Mouse (Mus musculus) lung, postnatal 25 days (tissue): ENCODE measurements at regions not wholly inside any gene's neighbourhood (a gene's known extent, or its start where the extent isn't known, plus 50 kb on each side); places are given as distances from the start of the nearest gene placed in this dataset.
"Not testable (repeated sequence)": the region's sequence is repeated elsewhere in the genome, so short reads cannot be mapped to it uniquely, and the experiment has no call there.

ENCODE experiments used
- DNase-seq: peaks from one replicate; pipeline ENCODE4 v3.0.0; 2022; ENCODE audit warnings: low spot score

DNA sequence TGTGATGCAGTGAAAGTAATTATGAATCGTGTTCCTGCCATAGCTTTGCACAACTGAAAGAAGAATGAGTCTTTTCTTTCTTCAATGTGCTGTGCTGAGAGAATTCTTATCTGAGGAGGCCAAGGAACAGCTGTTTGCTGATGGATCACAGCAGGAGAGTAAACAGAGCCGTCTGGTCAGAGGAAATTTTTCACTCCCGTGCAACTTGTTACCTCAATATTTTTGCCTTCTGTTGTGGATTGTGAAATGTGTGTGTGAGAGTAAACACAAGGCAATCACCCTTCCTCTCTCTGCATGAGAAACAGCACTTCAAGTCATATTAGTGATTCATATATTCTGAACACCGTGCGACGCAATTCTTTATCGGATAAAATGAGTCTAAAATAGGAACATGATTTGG is 171.9 kb downstream of the Epm2a start:
- DNase-seq, result peak; percentile 48

DNA sequence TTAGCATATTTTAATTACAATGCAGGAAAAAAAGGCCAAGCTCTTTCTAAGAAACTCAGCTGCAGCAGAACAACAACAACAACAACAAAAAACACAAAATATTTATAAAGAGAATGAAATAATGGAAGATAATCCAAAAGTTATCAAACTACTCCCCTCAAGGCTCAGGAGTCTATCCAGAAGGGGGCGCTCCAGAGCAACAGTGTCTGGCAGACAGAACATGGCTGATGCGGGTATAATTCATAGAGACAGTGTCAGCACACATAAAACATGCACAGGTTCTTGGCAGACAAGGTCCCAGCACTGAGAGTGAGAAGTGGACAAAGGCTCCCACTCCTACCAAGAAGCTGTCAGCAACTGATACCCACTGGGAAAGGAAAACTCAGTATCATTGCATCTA is 173.9 kb downstream of the Epm2a start:
- DNase-seq, result no peak

DNA sequence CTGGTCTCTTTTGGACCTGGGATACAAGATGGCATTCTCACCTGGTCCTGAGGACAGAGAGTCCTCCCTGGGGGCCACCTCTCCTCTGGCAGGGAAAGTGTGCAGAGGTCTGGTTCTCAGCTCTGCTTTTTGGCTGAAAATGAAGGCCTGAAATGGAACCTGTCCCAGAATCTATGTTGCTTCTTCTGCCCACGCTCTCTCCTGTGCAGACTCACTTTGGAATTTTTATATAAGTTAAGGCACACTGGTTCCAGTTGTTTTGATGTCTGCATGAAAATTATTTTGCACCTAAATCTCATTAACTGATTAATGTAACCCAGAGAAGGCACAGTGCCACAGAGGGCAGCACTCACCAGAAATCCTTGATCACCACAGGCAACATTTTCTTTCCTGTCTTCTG is 188.1 kb downstream of the Epm2a start:
- no peak for DNase-seq

DNA sequence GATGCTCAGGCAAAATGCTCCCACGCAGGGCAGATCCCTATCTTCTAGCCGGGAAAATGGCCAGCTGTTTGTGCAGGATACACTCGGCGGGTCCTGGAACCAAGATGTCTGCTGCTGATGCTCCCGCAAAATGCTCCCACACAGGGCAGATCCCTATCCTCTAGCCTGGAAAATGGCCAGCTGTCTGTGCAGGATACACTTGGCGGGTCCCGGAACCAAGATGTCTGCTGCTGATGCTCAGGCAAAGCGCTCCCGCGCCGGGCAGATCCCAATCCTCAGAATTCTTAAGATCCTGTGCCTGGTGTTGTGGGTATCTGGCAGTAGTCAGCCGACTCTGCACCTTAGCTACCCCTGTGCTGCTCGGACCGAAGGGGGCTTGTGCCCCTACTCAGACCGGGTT is 212.2 kb downstream of the Epm2a start:
- not testable (repeated sequence) for DNase-seq

DNA sequence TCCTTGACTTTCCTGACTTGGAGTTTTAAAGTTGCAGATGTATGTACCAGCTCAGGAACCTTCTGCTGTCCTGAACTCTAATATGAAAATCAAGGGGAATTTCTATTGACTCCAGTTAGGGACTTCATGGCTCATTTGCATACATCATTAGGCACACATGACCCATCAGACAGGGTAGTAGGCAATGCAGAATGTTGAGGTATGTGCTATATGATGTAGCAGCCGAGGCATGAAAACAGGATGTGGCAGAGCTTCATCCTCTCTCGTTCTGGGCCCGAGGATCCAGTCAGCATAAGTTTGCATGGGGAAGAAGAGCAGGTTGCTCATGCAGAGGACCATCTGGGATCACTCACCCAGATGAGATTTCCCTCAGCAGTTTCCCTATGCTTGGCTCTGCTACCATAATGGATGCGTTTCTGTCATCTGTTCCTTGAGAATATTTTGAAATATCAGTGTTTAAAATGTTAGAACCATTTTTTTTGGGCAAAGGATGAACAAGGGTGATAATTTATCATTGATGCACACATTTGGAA is 227.4 kb downstream of the Epm2a start:
- DNase-seq, result no peak

DNA sequence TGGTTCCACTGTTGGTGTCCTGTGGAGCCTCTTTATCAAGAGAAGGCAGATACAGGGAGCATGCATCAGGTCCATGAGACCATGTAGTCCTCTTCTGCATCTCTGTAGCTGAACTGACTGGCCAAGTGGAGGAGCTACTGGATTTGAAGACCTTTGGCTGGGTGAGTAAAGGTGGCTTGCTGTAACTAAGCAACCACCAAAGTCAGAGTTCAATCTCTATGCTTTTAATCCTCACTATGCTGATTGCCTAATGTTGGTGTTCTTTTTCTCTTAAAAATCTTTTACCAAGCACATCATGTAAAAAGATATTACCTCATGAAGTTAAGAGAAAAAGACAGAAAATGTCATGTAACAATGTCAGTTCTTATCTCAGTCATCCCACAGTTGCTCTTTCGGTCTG is 265.2 kb downstream of the Epm2a start:
- DNase-seq, result no peak

DNA sequence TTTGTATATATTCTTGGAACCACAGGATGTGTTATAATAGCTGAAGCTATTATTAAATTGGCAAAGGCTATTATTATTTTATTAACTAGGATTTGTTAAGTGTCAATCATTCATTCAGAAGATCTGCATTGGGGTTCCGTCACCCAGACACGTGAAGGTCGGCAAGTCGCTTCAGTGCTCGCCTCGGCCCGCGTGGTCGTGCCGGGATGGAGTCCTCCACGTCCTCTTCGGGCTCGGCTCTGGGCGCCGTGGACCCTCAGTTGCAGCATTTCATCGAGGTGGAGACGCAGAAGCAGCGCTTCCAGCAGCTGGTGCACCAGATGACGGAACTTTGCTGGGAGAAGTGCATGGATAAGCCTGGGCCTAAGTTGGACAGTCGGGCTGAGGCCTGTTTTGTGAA is 265.9 kb downstream of the Epm2a start:
- not testable (repeated sequence) for DNase-seq

DNA sequence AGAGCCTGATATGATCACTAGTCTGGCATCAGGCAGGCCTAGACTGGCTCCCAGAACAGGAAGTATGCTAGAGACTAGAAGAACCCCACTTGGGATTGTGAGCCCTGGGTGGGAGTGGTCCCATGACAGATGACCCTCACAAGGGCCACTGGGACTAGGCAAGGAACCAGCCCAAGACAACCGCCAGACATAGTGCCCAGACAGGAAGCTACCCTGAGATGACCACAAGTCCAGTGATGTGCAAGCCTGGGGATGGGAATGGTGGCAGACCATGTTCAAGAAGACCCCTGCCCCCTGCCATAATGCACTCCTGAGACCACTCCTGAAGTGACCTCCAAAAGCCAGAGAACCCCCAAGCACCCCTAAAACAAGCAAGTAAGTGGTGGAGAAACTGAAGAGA is 304.9 kb downstream of the Epm2a start:
- no peak for DNase-seq

DNA sequence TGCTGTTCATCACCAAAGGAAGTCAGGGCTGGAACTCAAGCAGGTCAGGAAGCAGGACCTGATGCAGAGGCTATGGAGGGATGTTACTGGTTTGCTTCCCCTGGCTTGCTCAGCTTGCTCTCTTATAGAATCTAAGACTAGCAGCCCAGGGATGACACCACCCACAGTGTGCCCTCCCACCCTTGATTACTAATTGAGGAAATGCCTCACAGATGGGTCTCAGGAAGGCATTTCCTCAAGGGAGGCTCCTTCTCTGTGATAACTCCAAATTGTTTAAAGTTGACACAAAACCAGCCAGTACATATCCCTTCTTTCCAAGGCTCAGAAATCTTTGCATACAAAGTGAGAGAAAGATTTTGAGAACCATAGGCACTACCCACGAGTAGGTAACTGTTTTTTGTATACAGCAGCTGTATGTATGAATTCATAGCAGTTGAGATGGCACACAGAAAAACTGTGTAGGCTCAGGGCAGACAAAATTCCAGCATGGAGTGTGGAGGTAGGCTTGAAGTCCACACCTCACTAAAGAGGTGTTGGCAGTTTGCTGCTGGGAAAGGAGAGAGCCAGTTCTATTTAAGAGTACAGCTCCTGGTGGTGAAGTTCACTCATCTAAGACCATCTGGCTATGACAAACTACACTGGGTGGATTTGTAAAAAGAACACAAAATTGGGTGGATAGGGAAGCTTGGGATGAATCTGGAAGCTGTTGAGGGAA is 317.0 kb downstream of the Epm2a start:
- no peak for DNase-seq

DNA sequence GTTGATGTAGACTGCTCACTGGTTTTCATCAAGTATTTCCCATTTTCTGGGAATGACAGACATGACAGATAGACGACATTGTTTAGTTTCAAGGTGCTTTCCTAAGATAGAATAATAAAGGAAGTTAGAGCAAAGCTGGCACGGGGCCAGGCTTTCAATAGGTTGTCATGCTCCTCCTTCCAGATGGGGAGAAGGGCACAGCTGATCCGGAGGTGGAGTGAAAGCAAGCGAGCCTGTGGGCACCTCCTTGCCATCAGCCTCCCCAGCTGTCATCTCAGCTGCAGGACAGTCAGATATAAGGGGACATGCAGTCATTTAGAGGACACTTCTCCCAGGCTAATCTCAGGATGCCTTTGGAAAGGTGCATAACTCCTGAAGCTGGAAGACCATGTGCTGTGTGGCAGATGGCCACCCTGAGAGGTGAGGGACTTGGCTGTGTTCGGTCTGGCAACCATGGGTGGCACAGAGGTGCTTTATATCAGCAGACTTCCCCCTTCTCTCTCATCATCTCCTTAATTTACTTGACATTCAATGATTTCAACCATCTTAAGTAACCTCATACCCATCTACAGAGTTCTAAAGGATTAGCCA is 318.6 kb downstream of the Epm2a start:
- DNase-seq, result no peak

DNA sequence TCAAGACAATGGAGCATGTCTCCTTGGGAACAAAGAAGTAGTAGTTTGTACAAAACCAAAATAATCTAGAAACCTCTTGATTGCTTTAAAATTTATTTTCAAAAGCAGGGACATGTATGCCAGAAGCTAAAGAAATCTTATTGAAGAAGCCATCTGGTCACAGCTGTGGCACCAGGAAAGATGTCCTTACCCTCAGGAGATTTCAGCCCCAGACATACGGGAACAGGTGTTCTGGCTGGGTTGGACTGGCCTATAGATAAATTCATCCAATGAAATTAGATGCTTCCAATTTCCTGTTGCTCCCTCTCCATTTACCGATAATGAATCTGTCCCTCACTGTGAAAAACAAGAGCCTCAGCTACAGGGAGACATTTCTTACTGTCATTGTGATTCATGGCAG is 366.5 kb downstream of the Epm2a start:
- DNase-seq, result no peak

DNA sequence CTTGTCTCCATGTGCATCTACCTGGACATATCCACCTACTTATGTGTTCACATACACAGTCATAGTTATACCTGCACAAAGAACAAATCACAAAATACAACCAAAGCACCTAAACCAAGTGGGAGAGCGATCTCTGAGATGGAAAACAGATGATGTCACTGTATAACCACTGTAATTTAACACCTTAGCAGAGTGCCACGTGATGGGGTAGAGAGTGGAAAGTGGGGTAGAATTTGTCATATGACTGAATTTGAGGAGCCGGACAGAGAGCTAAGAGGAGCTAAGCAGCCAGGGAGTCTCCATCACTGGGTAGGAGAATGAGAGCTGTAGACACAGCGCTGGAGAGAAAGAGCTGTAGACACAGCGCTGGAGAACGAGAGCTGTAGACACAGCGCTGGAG is 381.6 kb downstream of the Epm2a start:
- no peak for DNase-seq

DNA sequence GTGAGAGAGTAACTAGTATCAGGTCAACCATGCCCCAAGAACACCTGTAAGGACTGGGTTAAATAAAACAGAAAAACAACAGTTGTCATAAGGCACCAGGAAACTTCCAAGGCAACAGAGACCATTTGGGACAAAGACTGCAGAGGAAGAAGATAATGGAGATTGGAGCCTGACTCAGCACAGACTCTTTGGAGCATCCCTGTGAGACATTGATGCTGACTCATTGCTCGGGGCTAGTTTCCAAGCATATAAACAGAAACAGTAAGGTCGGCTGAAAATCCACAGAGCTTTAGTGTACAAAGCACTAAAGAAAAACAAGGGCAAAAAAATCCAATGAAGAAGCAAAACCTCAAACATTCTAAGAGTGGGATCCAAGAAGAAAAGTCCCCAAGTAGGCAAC is 386.3 kb downstream of the Epm2a start:
- DNase-seq, result no peak

DNA sequence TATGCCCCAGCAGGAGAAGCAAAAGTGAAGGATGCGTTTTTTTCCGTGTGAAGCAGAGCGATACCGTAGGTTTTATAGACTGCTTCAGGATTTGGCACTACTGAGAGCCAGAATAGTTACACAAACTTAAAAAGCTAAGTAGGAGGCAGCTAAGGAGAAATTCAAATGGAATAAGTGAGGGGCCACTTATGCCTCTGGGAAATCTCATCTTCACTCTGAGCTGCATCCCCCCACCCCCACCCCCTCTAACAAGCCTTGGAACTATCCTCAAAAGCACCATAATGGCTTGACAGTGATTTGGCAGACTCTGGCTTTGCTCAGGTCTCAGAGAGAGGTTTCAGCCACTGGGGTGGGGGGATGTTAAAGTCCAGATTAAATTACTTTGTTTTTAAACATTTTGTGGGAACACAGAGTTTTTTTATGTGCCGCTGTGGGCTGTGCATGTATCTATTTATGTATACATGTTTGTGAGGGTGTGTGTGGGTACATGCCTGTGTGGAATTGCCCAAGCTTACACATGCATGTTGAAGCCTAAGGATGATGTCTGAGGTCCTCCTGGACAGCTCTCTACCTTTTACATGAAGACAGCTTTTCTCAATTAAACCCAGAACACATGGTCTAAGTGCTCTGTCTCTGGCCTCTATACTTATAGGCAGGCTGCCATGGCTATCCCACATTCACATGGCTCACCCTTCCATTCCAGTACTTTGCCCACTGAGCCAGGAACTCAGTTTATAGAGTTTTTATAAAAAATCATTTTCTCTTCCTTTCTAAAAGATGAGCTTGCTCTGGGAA is 396.6 kb downstream of the Epm2a start:
- DNase-seq, result no peak

DNA sequence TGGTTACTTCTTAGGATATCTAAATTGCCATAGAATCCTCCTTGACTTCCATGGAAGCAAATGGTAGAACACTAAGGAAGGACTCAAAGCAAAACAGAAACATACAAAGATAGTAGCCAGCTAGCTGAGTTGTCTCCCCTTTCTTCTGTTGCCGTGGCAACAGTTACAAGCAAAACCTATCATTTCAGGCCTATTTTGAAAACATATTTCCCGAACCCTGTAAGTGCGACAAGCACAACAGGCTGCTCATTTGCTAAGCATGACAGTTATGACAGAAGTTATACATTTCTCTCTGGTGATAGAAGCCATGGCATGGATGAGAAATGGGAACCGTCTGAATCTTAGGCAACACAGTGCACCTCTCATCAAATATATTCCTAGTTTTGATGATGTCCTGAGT is 402.4 kb downstream of the Epm2a start:
- no peak for DNase-seq

DNA sequence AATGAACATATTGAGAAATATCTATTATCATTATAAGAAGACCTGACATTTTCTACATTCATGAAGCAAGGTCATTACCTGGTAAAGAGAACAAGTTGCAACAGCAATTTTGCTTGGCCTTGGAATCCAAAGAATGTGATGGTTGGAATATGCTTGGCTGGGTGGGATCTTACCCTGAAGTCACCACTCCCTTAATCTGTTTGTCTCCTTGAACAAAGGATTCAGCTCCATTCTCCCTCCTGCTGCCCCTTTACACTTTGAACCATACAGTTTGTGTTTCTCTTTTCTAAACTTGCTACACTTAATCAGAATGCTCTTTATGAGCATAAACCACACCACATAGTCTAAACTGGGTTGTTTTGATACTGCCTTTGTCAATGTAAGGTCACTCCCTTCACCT is 403.8 kb downstream of the Epm2a start:
- no peak for DNase-seq

DNA sequence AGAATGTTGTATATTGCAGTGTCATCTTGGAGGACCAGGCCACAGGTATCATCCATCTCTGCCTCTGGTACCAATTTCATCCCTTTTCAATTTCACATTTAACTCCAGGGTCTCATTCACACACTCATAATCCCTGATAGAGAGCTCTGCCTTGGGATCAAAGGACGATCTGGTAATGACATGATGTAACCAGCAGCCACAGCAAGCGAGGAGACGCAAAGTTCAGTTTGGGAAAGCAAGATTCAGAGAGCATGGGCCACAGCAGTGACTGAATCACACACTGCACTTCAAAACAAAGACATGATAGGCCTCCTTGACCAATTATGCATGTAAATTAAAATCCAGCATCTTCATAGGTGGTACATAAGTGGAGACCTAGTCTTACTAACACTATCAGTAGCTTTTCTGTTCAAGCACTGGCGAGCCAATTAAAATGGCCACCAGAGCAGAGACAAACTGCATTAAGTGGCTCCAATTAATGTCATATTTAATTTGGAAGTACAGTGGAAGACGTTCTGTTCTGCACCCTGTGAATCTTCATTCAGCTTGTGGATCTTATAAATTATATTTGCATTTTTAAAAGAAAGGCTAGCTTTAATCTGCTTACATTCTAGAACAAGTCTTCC is 412.0 kb downstream of the Epm2a start:
- no peak for DNase-seq

DNA sequence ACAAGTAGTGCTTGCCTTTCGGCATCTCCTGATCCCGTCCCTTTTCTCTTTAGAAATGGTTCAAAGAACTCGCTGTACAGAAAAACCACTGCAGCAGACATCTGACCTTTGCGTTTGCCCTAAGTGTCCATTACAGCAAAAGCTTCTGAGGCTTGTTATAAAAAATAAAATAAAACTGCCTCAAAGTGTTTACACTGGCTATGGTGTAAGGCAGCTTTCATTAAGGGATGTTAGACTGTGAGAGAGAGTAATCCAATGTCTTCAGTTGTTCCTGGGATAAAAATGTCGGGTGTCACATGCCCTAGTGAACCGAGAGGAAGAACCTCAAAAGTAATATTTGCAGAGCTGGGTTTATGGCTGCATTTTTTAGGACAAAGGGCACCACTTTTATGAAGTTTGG is 434.7 kb downstream of the Epm2a start:
- no peak for DNase-seq

DNA sequence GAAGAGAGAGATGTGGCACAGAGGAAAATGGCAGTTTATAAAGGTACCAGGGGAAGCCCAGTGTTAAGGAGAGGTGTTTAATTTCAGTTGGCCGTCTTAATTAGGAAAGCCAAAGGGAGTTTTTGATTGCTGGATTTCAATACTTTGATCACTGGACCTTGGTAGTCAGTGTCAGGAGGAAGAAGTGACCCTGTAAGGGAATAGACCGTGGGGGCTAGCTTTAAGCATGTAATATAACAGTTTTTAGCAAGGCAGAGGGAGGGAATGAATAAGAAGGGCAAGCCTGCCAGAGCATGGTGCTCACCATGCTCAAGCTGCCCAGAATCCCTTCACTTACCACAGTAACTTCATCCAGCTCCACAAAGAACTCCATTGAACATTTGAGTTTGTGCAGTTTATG is 437.1 kb downstream of the Epm2a start:
- DNase-seq, result no peak

DNA sequence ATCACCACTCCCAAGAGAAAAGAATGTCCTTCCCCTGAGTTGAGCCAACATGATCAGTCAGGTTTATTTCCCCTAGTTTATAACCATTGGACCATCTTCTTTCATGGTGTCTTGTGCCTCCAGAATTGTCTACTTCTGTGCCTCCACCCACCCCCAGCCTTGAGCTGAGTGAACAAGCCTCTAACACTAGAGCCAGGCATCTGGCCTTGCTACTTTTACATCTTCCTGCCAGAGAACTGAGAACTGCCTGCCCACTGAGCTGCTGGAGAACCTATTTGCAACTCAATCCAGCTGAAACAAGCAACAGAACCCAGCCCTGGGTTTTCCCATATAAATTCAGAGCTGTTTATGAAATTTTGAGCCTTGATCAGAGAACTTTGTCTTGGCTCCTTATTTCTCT is 444.0 kb downstream of the Epm2a start:
- no peak for DNase-seq

DNA sequence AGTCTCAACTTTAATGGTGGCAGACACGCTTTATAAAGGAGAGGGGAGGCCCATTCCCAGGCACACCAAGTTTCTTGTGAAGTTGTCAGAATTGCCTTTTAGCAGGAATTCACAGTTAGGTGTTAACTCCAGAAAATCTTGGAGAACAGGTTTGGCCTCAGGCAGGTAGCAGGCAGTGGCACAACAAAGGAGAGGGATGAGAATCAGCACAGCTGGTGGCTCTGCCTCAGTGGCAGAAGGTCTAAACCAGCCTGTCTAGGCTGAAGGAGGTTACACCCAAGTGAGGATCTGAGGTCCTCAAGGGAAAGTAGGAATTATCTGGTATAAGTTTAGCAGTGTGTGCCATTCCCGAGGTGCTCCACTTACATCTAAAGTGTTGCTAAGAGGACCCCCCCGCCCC is 456.3 kb downstream of the Epm2a start:
- no peak for DNase-seq

DNA sequence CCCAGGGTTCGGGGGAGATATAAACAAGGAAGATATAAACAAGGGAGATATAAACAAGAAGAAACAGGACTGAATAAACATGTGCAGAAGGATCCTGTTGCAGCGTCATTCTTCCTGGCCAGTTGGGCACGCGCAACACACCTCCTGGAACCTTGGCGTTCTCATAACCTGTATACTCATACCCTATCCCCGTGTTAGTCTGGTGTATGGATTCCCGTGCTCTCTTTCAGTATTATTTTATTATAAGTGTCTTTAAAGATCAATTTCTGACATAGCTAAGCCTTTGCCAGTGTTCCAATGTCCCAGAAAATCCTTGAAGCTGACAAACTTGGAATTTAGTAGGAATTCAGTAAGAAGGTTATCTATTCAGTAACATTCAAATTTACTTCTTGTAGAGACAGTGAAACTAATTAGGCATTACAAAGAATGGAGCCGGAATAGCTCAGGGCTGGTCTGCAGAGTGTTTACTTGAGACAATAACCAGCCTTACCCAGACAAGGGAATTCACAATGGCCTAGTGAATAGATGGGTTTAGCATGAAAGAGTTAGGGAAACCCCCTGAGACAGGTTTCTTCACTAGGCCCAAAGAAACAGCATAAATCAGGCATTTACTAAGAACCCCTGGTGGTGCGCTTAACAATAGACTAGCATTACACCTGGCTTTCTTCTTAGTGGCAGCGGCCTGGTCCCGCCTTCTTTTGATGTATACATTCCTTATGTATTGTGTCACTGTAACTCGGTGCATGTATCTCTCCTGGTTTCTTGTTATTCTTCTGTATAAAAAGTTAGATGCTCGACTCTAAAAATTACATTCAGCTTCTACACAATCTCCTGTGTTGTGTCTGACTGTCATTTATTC is 458.4 kb downstream of the Epm2a start:
- DNase-seq, result not testable (repeated sequence)
